Mouse (Mus musculus) effector memory CD4-positive, alpha-beta T cell, adult 7 months (primary cell): ENCODE data around the gene Rarb. TPM values are rescaled to one million over a fixed set of nuclear protein-coding genes. Genes with fewer than 3 reads are reported as not detected.

ENCODE experiments used
- polyA plus RNA-seq: library from polyadenylated mRNA; unstranded; fragments of 100-300 nt; shearing (Covaris generic); gene quantifications from one replicate; pipeline ENCODE4 v1.2.1, GENCODE M21; 2017

Gene Rarb
- not detected for polyA plus RNA-seq

GRCm38 (mm10) chr14:16818602-16819250 lies at the start of gene Rarb:
Gene Rarb (minus strand): TSS chr14:16819156.

